Mouse (Mus musculus) forebrain, embryonic 16.5 days (tissue): ENCODE results near the gene Hmgb3. TPM values are rescaled to one million over a fixed set of nuclear protein-coding genes. Genes with fewer than 3 reads are reported as not detected.
A peak's percentile ranks its signal among the peaks of the same experiment; 100 is the strongest.
"Not testable (repeated sequence)": the region's sequence is repeated elsewhere in the genome, so short reads cannot be mapped to it uniquely, and the experiment has no call there.

Experiments used
- ATAC-seq: fragments of 200-750 bp; cut with Nextera tagmentation; 2 replicates; pipeline ENCODE4 v1.8.0; 2017; ENCODE audit warnings: mild to moderate bottlenecking, moderate library complexity
- H3K27ac ChIP-seq: fragments of 300-500 bp; sonication (generic); 2 replicates; pipeline ENCODE4 v1.5.1; 2014; ENCODE audit warnings: low read length, control low read depth
- H3K27me3 ChIP-seq: fragments of 300-500 bp; sonication (generic); replicated peaks from 2 replicates; pipeline ENCODE4 v1.6.1; 2014; ENCODE audit warnings: low read length; ENCODE audit not compliant: control insufficient read depth, insufficient read depth
- H3K36me3 ChIP-seq: fragments of 300-500 bp; sonication (generic); 2 replicates; pipeline ENCODE4 v1.6.1; 2014; ENCODE audit not compliant: control insufficient read depth, insufficient read depth
- H3K4me1 ChIP-seq: fragments of 300-500 bp; sonication (generic); replicated peaks from 2 replicates; pipeline ENCODE4 v1.6.1; 2014; ENCODE audit warnings: low read length; ENCODE audit not compliant: control insufficient read depth, insufficient read depth
- H3K4me2 ChIP-seq: fragments of 300-500 bp; sonication (generic); 2 replicates; pipeline ENCODE4 v1.6.1; 2014; ENCODE audit warnings: mild to moderate bottlenecking, low read length, control low read depth
- H3K4me3 ChIP-seq: fragments of 300-500 bp; sonication (generic); replicated peaks from 2 replicates; pipeline ENCODE4 v1.5.1; 2014; ENCODE audit warnings: mild to moderate bottlenecking, low read length, control low read depth
- H3K9ac ChIP-seq: fragments of 300-500 bp; sonication (generic); replicated peaks from 2 replicates; pipeline ENCODE4 v1.6.1; 2014; ENCODE audit warnings: low read depth, low read length, control low read depth
- H3K9me3 ChIP-seq: fragments of 300-500 bp; sonication (generic); 2 replicates; pipeline ENCODE4 v1.6.1; 2016; ENCODE audit warnings: low read length; ENCODE audit not compliant: control insufficient read depth
- WGBS: fragments of 180-500 bp; shearing (Covaris S2); extraction: QIAGEN DNeasy Blood & Tissue Kit; methylation state at CpG from one replicate; pipeline ENCODE4 v1.1.7; 2014; 5-methylcytosine and 5-hydroxymethylcytosine counted together
- polyA plus RNA-seq: library from polyadenylated mRNA; unstranded; fragments of >200 nt; fragmentation: Nextera tagmentation; extraction: Ambion mirVana; gene quantifications from 2 replicates; pipeline ENCODE4 v1.2.1, GENCODE M21; 2015

The Hmgb3 gene
- polyA plus RNA-seq = 519 and 535 TPM in 2 replicates

DNA sequence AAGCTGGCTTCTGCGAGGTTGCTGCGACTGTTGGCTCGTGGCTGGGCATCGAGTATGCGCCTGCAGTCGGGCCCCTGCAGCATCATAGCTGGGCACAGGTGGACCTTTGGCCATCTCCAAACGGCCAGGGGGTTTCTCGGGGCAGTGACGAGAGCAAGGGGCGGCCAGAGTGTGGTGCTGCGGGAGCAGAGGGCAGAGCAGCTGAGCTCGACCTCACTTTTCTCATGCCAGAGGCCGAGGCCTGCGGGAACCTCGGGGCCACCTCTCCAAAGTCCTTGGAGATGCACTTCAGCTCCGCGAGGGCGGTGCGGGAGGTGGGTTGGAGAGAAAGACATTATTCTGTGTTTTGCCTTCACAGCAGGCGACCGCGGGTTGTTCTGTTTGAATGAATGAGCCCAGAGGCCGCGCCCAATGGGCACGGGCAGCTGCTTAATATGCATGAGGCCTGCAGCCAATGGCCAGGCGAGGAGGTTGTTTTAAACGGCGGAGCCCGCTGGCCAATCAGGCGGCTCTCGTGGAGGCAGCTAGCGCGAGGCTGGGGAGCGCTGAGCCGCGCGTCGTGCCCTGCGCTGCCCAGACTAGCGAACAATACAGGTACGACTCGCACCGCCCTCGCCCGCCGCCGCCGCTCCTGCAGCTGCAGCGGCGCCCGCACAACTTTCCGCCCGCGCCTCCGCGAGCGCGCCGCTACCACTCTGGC lies at the start of gene Hmgb3:
Hmgb3 (plus strand) TSS at position 504 of the 700 bp plus-strand sequence.
- Histone ChIP-seq H3K4me1 (peaks cover 4% of the 10 kb centered on the region), H3K9ac (peak within 1 kb of the TSS; percentile 82), H3K36me3 (no peaks in the 10 kb centered on the region), H3K4me3 (peak within 1 kb of the TSS; percentile 70), H3K27ac (peak within 1 kb of the TSS; percentile 95), H3K9me3 (no peaks in the 10 kb centered on the region), H3K27me3 (no peaks in the 10 kb centered on the region), H3K4me2 (peak within 1 kb of the TSS; percentile 63)
- 22% methylated on average over 57 of the region's 59 CpGs for WGBS
- ATAC-seq = peak; percentile 98

DNA sequence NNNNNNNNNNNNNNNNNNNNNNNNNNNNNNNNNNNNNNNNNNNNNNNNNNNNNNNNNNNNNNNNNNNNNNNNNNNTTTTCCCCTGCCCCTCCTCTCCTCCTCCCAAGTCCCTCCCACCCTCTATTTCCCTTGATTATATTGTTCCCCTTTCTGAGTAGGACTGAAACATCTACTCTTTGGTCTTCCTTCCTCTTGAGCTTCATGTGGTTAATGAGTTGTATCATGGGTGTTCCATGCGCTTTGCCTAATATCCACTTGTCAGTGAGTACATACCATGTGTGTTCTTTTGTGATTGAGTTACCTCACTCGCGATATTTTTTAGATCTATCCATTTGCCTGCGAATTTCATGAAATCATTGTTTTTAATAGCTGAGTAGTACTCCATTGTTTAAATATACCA lies 49.1 kb upstream of the Hmgb3 start:
- not testable (repeated sequence) for H3K4me3 ChIP-seq, H3K27ac ChIP-seq, H3K9me3 ChIP-seq, H3K4me1 ChIP-seq, ATAC-seq, H3K27me3 ChIP-seq, H3K4me2 ChIP-seq, H3K36me3 ChIP-seq, H3K9ac ChIP-seq
- 94% methylated on average over 4 of the region's 4 CpGs for WGBS

DNA sequence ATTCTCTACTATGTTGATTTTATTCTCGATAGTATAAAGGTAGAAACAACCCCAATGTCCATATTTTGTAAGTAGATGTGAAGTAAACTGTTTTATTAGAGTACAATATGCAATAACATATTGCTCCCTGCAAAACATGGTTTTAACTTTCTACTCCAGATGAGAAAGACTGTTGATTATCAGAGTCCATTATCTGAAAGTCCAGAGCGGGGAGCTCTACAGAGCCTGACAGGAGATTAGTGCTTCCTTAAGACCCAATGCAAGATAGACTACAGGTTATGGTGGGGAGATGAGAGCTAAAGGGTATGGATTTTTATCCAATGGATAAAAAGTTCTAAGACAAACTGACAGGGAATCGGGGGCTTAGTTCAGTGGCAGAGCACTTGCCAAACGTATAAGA lies 36.5 kb upstream of the Hmgb3 start:
- Histone ChIP-seq H3K27ac (no peak overlapping the region), H3K36me3 (no peaks in the 10 kb centered on the region), H3K27me3 (no peaks in the 10 kb centered on the region), H3K4me1 (no peaks in the 10 kb centered on the region), H3K9me3 (no peaks in the 10 kb centered on the region), H3K4me2 (no peak overlapping the region), H3K4me3 (no peak overlapping the region), H3K9ac (no peak overlapping the region)
- ATAC-seq = no peak
- WGBS = 80% methylated on average over 4 of the region's 4 CpGs

DNA sequence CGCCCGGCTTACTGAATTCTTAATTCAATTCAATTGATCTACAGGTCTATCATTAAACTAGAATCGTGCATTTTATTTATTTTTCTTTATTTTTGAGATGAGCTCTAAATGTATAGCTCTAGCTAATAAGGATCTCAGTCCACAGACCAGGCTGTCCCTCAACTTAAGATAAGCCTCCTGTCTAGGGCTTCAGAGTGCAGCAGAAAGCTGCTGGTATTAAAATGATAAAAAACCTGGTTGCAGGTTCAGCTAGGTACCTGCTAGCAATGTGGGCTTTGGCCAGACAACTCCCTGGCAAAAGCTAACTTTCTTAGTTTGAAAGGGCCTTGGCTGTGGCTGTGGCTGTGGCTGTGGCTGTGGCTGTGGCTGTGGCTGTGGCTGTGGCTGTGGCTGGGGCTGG lies 32.8 kb upstream of the Hmgb3 start:
- Histone ChIP-seq H3K36me3 (no peaks in the 10 kb centered on the region), H3K4me3 (no peak overlapping the region), H3K9ac (no peak overlapping the region), H3K27ac (no peak overlapping the region), H3K4me2 (no peak overlapping the region), H3K4me1 (no peaks in the 10 kb centered on the region), H3K9me3 (no peaks in the 10 kb centered on the region), H3K27me3 (no peaks in the 10 kb centered on the region)
- 94% methylated on average over 3 of the region's 3 CpGs for WGBS
- ATAC-seq = no peak

DNA sequence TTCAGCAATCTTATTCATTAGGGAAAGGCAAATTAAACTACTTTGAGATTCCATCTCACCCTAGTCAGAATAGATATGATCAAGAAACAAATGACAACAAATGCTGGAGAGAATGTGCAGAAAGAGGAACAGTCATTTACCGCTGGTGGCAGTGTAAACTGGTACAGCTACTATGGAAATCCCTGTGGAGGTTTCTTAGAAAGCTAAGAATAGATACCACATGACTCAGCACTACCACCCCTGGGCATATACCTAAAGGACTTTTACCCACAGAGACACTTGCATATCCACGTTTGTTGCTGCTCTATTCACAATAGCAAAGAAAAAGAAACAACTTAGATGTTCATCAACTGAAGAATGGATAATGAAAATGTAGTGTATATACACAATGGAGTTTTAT lies 31.4 kb upstream of the Hmgb3 start:
- H3K36me3 ChIP-seq = no peaks in the 10 kb centered on the region

DNA sequence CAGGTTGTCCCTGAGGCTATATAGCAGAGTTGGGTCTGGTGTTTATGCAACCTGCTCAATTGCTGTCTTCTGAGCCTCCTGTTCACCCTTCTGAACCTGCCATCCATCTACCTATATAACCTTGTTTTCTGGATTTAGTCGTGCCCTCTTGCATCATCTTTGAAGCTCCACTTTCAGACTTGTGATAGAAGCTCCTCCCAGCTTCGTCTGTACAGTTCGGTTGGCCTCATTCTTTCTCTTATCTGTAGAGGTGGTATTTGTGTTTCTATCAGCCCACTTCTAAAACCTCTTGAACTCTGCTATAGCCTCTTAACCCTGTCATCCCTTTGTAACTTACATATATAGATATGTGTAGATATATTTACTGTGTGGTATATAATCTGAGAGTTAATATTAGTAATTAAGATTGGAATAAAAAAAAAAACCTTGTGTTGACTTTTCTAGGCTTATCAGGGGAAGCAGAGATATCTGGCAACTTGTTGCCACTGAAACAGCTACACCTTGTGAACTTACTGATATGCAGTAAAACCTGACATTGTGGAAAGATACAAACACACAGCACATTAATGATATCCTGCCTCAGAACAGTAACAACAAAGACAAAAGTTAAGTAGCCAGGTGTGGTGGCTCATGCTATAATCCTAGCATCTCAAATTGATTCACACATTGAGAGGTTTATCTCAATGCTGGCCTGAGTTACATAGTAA lies 30.0 kb upstream of the Hmgb3 start:
- no peak overlapping the region for H3K27ac ChIP-seq
- H3K4me1 ChIP-seq = peaks cover 4% of the 10 kb centered on the region; the same call in 1 of the 2 replicates
- 75% methylated on average over 3 of the region's 3 CpGs for WGBS
- ATAC-seq = no peak
- H3K4me3 ChIP-seq = no peak overlapping the region
- H3K36me3 ChIP-seq = no peaks in the 10 kb centered on the region
- no peak overlapping the region for H3K9ac ChIP-seq
- no peaks in the 10 kb centered on the region for H3K27me3 ChIP-seq
- H3K4me2 ChIP-seq = no peak overlapping the region
- no peaks in the 10 kb centered on the region for H3K9me3 ChIP-seq

More for the DNA sequence above, 31.4 kb upstream of the Hmgb3 start:
- Histone ChIP-seq H3K4me3 (no peak overlapping the region), H3K9me3 (no peaks in the 10 kb centered on the region), H3K4me2 (no peak overlapping the region), H3K27me3 (no peaks in the 10 kb centered on the region), H3K4me1 (peaks cover 4% of the 10 kb centered on the region; the same call in 1 of the 2 replicates), H3K27ac (no peak overlapping the region), H3K9ac (no peak overlapping the region)
- WGBS = 65% methylated on average over 2 of the region's 2 CpGs
- no peak for ATAC-seq

DNA sequence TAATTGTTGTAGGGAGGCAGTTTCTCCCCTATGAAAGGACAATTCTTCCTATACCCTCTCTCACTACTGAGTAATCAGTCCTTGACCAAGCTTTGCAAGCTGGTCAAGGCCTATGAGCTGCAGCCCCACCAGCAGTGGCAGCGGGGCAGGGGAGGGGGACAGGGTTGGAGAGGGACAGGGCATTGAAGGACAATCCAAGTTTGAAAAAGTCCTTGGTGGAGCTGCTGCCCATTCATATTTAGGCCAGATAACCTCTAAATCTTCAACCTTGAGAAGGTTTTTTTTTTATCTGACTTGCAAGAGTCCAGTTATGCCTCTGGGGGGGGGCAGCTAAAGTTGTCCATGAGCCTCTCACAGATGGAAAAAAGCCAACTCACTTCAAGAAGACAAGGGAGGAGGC lies 28.3 kb upstream of the Hmgb3 start:
- no peak overlapping the region for H3K4me3 ChIP-seq
- H3K4me2 ChIP-seq = no peak overlapping the region
- no peaks in the 10 kb centered on the region for H3K27me3 ChIP-seq
- H3K4me1 ChIP-seq = peaks cover 4% of the 10 kb centered on the region; the same call in 1 of the 2 replicates
- no peaks in the 10 kb centered on the region for H3K9me3 ChIP-seq
- no peak overlapping the region for H3K27ac ChIP-seq
- no peaks in the 10 kb centered on the region for H3K36me3 ChIP-seq
- 70% methylated on average over 1 of the region's 1 CpGs for WGBS
- no peak for ATAC-seq
- H3K9ac ChIP-seq = no peak overlapping the region

DNA sequence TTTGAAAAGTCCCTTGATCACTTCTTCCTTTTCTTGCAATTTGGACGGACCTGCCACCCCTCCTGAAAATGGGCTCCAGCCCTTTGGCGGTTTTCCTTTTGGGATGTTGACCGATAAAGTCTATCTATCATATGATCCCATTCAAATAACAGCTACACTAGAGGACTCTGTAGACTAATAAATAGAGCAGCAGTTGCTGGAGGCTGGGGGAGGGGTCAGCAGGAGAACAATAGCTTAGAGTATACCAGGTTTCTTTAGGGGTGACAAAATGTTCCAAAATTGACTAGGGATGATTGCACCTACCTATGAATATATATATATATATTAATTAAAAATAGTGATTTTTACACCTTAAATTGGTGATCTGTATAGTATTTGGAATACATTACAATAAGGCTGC lies 27.6 kb upstream of the Hmgb3 start:
- no peak overlapping the region for H3K27ac ChIP-seq
- 58% methylated on average over 3 of the region's 3 CpGs for WGBS

DNA sequence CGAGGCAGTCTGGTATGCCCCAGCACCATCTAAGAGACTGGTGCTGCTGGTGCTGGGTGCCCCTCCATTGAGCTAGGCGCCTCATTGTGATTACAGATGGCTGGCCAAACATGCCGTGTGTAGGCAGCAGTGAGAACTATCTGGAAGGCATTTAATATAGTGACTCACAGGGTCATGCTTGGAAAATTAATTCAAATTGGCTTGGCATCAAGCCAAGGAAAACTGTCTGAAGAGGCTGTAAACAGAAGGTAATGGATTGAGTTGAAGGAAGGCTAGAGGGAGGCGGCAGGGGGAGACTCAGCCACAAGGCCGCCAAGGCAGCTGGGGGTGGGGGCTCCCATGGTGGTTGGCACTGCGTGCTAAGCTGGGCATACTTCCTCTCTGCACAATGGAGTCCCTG lies 27.1 kb upstream of the Hmgb3 start:
- no peaks in the 10 kb centered on the region for H3K36me3 ChIP-seq
- no peak overlapping the region for H3K4me2 ChIP-seq
- ATAC-seq = peak; percentile 80
- 21% methylated on average over 6 of the region's 6 CpGs for WGBS
- H3K9me3 ChIP-seq = no peaks in the 10 kb centered on the region
- H3K27ac ChIP-seq = no peak overlapping the region
- H3K4me3 ChIP-seq = no peak overlapping the region
- peaks cover 4% of the 10 kb centered on the region; the same call in 1 of the 2 replicates for H3K4me1 ChIP-seq
- no peak overlapping the region for H3K9ac ChIP-seq
- no peaks in the 10 kb centered on the region for H3K27me3 ChIP-seq

More for the DNA sequence above, 27.6 kb upstream of the Hmgb3 start:
- no peak overlapping the region for H3K9ac ChIP-seq
- no peak overlapping the region for H3K4me2 ChIP-seq
- peaks cover 4% of the 10 kb centered on the region; the same call in 1 of the 2 replicates for H3K4me1 ChIP-seq
- H3K9me3 ChIP-seq = no peaks in the 10 kb centered on the region
- ATAC-seq = no peak
- H3K36me3 ChIP-seq = no peaks in the 10 kb centered on the region
- no peak overlapping the region for H3K4me3 ChIP-seq
- no peaks in the 10 kb centered on the region for H3K27me3 ChIP-seq
